Comparison of ENCODE assay signal across 15 mouse cellular contexts in genomic region chr6:135388711-135389110, GRCm38 (mm10).
"Had no signal": no experiment of that assay in that cellular context is flagged by ENCODE, and none has a peak within 500 bp of the region (broad histone marks: within the 10 kb centered on the region; RNA-seq: fewer than 3 reads in every experiment).

No protein-coding gene starts in this region.

- DNase-seq: kidney, adult 11 months; kidney, adult 9 months; kidney, postnatal 36 days; left cerebral cortex, postnatal 4 days; lung, adult 2 months; lung, postnatal 36 days; right cerebral cortex, adult 18-20 months; right cerebral cortex, postnatal 25 days; thymus, postnatal 4 days had no signal

- ATAC-seq: midbrain, embryonic 13.5 days had no signal

- H3K27me3 ChIP-seq: limb, embryonic 13.5 days; liver, embryonic 15.5 days; midbrain, embryonic 13.5 days; neural tube, embryonic 15.5 days had no signal

- H3K4me2 ChIP-seq: limb, embryonic 13.5 days; liver, embryonic 15.5 days; midbrain, embryonic 13.5 days; neural tube, embryonic 15.5 days had no signal

- H3K36me3 ChIP-seq: liver, embryonic 15.5 days; midbrain, embryonic 13.5 days; neural tube, embryonic 15.5 days had no signal

- H3K4me3 ChIP-seq: limb, embryonic 13.5 days; liver, embryonic 15.5 days; midbrain, embryonic 13.5 days; myocyte; neural tube, embryonic 15.5 days had no signal

- H3K27ac ChIP-seq: kidney, postnatal 0 days; limb, embryonic 13.5 days; liver, embryonic 15.5 days; midbrain, embryonic 13.5 days; neural tube, embryonic 15.5 days had no signal

- H3K4me1 ChIP-seq: midbrain, embryonic 13.5 days; neural tube, embryonic 15.5 days had no signal

- H3K9ac ChIP-seq: limb, embryonic 13.5 days; liver, embryonic 15.5 days; midbrain, embryonic 13.5 days; neural tube, embryonic 15.5 days had no signal

- H3K9me3 ChIP-seq: limb, embryonic 13.5 days; liver, embryonic 15.5 days; midbrain, embryonic 13.5 days; neural tube, embryonic 15.5 days had no signal
